Mouse (Mus musculus) 3134 (cell line): ENCODE data around the gene Sh3glb2.
A peak's percentile ranks its signal among the peaks of the same experiment; 100 is the strongest.

Source experiments
- DNase-seq: peaks from one replicate; pipeline ENCODE4 v3.0.0-alpha.2; 2011; ENCODE audit warnings: low spot score; ENCODE audit not compliant: insufficient read length; ENCODE audit errors: extremely low read depth

Sh3glb2 gene

GRCm38 (mm10) chr2:30358533-30359531 is at the start of gene Sh3glb2:
TSS of gene Sh3glb2 (minus strand) at chr2:30359337.
- DNase-seq: peak; percentile 72

GRCm38 (mm10) chr2:30408452-30409100 is 49.4 kb upstream of the Sh3glb2 start:
- DNase-seq: no peak

- DNase-seq: no peak
Observed at GRCm38 (mm10) chr2:30407778-30408177, 48.6 kb upstream of the Sh3glb2 start.

GRCm38 (mm10) chr2:30407221-30407620 is 48.1 kb upstream of the Sh3glb2 start:
- no peak for DNase-seq

GRCm38 (mm10) chr2:30403870-30404269 is 44.7 kb upstream of the Sh3glb2 start:
- DNase-seq: no peak

GRCm38 (mm10) chr2:30402843-30403242 is 43.7 kb upstream of the Sh3glb2 start:
- no peak for DNase-seq

GRCm38 (mm10) chr2:30402351-30402826 is 43.3 kb upstream of the Sh3glb2 start:
- no peak for DNase-seq

GRCm38 (mm10) chr2:30401581-30401980 is 42.4 kb upstream of the Sh3glb2 start:
- no peak for DNase-seq

- no peak for DNase-seq
Observed at GRCm38 (mm10) chr2:30399191-30400171, 40.3 kb upstream of the Sh3glb2 start.

GRCm38 (mm10) chr2:30397986-30398512 is 38.9 kb upstream of the Sh3glb2 start:
- DNase-seq: no peak

GRCm38 (mm10) chr2:30396246-30396645 is 37.1 kb upstream of the Sh3glb2 start:
- no peak for DNase-seq

GRCm38 (mm10) chr2:30395757-30396156 is 36.6 kb upstream of the Sh3glb2 start:
- DNase-seq: no peak

- DNase-seq: no peak
Observed at GRCm38 (mm10) chr2:30393370-30393656, 34.2 kb upstream of the Sh3glb2 start.

- DNase-seq: peak; percentile 87
Observed at GRCm38 (mm10) chr2:30392577-30393369, 33.6 kb upstream of the Sh3glb2 start.

GRCm38 (mm10) chr2:30392114-30392576 is 33.0 kb upstream of the Sh3glb2 start, which contains the start of gene Dolpp1:
TSS of gene Dolpp1 (plus strand) at chr2:30392254.
- peak; percentile 98 for DNase-seq

- DNase-seq: no peak
Observed at GRCm38 (mm10) chr2:30389000-30389399, 29.9 kb upstream of the Sh3glb2 start.

GRCm38 (mm10) chr2:30386913-30387312 is 27.8 kb upstream of the Sh3glb2 start:
- DNase-seq: no peak

GRCm38 (mm10) chr2:30385591-30385990 is 26.5 kb upstream of the Sh3glb2 start:
- DNase-seq: no peak

GRCm38 (mm10) chr2:30384814-30385213 is 25.7 kb upstream of the Sh3glb2 start:
- DNase-seq: no peak
